Mouse (Mus musculus) gastrocnemius, adult 8-10 months (tissue): Measurements from ENCODE around the gene Hist1h3g. TPM values are rescaled to one million over a fixed set of nuclear protein-coding genes. Genes with fewer than 3 reads are reported as not detected.
"Not testable (repeated sequence)": the region's sequence is repeated elsewhere in the genome, so short reads cannot be mapped to it uniquely, and the experiment has no call there.

Source experiments
- DNase-seq, 2 experiments: peaks; one replicate each; pipeline ENCODE4 v3.0.0; 2022; ENCODE audit warnings: low spot score in 2 of 2
- total RNA-seq, 4 experiments: library from RNA; stranded (reverse); gene quantifications; 2 replicates each; pipeline ENCODE4 v1.2.4; 2022

The Hist1h3g gene
- total RNA-seq, 4 experiments from 2014 or later = 0.75 to 2.2 TPM; not detected in 2

- DNase-seq = no peak
These were observed 672 bp upstream of the Hist1h3g start for GRCm38 (mm10) chr13:23534368-23535131.

DNA sequence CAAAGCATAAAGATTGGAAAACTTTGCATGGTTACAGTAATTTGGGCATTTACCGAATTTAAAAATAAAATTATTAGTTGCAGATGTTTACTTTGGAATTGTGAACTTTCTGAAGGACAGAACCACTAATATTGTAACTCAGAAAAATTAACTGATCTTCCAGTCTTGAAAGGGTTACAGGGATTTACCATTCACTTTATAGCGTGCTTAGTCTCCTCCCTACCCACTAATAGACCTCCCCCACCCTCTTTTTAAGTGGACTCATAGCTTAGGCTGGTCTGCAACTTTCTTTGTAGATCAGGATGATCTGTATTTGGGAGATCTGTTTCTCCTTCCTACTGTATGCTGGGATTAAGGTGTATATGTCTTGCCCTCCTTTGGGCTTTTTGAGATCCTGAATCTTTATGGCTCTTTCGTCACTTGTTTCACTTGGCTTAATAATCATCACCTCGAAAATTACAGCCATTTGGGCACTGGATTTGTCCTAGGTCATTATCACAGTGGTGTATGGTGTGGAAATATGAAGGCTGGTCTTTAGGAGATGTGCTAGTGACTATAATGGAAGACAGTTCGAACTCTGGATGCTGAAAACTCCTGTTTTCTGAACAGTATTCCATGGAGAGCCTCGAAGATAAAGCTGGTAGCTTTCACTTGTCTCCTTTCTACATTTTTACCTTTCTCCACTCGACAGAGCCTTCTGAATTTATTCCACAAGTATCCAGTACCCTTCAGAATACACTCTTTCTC lies 1.0 kb downstream of the Hist1h3g start:
- DNase-seq = no peak

DNA sequence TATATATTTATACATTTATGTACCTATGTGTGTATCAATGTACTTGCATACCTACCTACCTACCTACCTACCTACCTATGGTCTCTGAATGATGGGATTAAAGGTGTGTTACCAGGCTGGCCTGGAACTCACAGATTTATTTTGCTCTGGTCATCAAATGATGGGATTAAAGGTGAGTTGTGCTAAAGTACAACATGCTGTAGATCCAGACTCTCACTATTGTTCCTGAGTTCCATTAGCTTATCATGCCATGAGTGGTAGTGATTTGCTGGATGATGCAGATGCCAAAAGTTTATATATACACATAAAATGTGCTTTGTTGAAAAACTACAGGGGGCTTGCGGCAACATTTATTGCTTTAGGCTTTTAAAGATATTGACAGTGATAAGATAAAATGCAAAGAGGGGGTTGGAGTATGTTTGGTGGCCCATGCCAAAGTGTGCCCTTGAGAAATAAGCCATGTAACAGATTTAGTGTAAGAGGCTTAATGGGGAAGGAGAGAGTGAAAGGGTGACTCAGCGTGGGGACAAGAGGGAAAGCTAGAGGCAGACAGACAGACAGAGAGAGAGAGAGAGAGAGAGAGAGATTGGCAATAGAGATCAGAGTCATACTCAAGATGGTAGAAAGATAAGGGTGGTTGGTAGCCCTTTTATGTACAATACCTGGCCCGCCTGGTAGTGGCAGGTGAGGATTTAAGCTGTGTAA lies 1.9 kb downstream of the Hist1h3g start:
- no peak for DNase-seq

- DNase-seq = no peak
These were observed 3.0 kb downstream of the Hist1h3g start for GRCm38 (mm10) chr13:23538249-23538648.

DNA sequence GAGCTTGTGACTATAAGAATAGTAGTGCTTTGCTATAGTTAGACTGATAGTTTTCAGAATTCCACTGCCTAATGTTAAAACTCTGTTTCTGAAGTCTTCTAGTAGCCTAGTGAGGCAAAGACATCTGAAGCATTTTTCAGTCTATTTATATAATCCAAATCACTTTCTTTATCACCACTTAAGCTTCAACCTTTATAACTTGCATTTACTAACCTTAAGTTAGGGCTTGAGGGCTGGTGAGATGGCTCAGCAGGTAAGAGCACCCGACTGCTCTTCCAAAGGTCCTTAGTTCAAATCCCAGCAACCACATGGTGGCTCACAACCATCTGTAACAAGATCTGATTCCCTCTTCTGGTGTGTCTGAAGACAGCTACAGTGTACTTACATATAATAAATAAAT lies 4.6 kb downstream of the Hist1h3g start:
- DNase-seq = not testable (repeated sequence)

DNA sequence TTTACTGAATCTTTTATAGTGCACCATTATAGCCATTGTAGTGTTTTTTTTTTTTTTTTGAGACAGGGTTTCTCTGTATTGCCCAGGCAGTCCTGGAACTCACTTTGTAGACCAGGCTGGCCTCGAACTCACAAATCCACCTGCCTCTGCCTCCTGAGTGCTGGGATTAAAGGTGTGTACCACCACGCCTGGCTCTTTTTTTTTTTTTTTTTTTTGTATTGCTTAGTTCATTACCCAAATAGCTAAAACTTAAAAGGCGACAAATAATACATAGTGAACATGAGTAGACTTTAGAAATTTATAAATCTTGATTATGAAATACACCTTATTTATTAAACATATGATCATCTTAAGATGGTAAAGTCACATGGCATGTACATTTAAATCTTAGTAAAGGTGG lies 6.3 kb downstream of the Hist1h3g start:
- no peak for DNase-seq

- not testable (repeated sequence) for DNase-seq
These were observed 7.2 kb downstream of the Hist1h3g start for GRCm38 (mm10) chr13:23542225-23542980.

DNA sequence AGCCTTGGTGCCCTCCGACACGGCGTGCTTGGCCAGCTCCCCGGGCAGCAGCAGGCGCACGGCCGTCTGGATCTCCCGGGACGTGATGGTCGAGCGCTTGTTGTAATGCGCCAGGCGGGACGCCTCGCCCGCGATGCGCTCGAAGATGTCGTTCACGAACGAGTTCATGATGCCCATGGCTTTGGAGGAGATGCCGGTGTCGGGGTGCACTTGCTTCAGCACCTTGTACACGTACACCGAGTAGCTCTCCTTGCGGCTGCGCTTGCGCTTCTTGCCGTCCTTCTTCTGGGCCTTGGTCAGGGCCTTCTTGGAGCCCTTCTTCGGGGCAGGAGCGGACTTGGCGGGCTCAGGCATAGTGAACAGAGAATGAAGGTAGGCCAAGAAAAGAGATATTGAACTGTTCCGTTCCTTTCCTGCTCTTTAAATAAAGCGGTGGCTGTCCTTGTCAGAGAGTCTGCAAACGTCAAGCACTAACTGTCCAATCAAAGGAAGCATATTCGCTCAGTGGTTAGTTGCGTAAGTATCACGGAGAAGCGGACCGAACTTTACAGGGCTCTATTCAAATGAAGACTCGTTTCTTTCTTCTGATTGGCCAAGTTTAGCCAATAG lies 7.9 kb downstream of the Hist1h3g start, which contains the start of gene Hist1h2bh:
Gene Hist1h2bh, minus strand, starts transcription at position 394 of the 609 bp plus-strand sequence.
- DNase-seq = peak in 1 of 2 experiments; percentile 37

- DNase-seq = peak; percentile 26 to 44
These were observed 9.0 kb downstream of the Hist1h3g start, which contains the start of gene Hist1h3f for GRCm38 (mm10) chr13:23543965-23544786. TSS of gene Hist1h3f (plus strand) at chr13:23544052.

GRCm38 (mm10) chr13:23544787-23545120 lies 9.5 kb downstream of the Hist1h3g start:
- DNase-seq = not testable (repeated sequence)

GRCm38 (mm10) chr13:23546694-23547093 lies 11.5 kb downstream of the Hist1h3g start:
- DNase-seq = no peak

- no peak for DNase-seq
These were observed 15.5 kb downstream of the Hist1h3g start for GRCm38 (mm10) chr13:23550761-23551145.

GRCm38 (mm10) chr13:23551146-23551834 lies 16.1 kb downstream of the Hist1h3g start, which contains the start of gene Hist1h4f:
TSS of gene Hist1h4f (minus strand) at chr13:23551648.
- DNase-seq = peak in 1 of 2 experiments; percentile 52

DNA sequence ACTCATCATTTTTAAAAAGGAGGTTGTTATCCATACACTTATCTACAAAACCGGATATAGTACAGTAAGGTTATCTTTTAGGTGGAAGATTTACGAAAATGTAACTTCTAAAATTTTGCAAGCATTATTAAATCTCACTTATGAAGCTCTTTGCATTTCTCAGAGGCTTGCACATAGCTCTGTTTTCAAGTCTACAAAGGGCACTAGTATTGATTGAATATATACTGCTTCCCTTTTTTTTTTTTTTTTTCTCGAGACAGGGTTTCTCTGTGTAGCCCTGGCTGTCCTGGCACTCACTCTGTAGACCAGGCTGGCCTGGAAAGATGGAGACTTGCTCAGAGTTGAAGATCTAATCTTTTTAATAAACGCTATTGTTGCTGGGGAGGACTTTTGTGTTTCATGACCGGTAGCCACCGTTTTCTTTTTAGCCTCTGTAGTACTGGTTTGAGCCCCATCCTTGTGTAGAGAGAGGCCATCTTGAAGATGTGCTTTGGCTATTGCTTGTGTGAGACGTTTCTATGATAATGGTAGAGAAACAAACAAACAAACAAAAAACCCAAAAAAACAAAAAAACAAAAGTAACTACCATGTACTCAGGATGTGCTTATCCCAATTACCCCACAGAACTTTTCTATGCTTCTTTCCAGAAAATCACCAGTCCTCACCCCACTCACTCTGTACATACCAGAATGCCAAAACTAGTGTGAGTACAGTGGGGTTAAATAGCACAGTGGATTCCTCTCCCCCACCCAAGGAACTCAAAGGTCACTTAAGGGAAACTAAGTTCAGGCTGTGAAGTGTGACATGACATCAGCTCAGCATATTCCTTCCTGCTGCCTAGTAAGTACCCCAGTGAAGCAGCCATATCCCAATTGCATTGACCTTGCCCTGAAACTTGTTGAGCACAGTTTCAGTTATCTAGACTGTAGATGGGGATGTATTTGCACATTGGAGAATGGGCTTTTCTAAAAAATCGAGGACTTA lies 17.0 kb downstream of the Hist1h3g start:
- no peak for DNase-seq

- DNase-seq = no peak
These were observed 17.7 kb downstream of the Hist1h3g start, which contains the start of gene Hist1h1d for GRCm38 (mm10) chr13:23552962-23553361. TSS of gene Hist1h1d (plus strand) at chr13:23553262.

DNA sequence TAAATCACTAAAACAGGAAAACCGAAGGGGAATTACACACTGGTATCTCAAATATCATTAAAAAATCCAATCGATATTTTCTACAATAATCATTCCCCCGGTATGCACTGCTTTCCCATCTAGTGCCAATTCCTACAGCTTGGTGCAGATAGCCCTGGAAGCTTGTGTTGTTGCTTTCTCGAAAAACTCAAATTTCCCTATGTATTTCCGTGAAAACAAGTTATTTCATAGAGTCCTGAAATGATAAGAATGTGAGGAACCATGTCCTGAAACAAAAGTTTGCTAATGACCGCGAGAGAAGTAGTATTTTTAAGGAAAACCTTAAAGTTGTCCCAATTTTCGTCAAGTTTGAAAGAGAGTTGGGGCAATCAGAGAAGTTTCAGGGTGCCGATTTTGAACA lies 19.2 kb downstream of the Hist1h3g start:
- DNase-seq = no peak

GRCm38 (mm10) chr13:23554925-23555838 lies 20.0 kb downstream of the Hist1h3g start:
- DNase-seq = peak in 1 of 2 experiments; percentile 43
